In genomic region chr4:44325453-44325852, GRCm38 (mm10) we compare ENCODE assay signal across 9 mouse cellular contexts. TPM values are rescaled to one million over a fixed set of nuclear protein-coding genes. Genes with fewer than 3 reads are reported as not detected.
DNase-seq lines count a peak whose midpoint lies in the region; ATAC-seq and TF ChIP-seq lines count a peak whose summit lies in the region.
"Had no signal": no experiment of that assay in that cellular context is flagged by ENCODE, and none has a peak within 500 bp of the region (broad histone marks: within the 10 kb centered on the region; RNA-seq: fewer than 3 reads in every experiment).

No protein-coding gene starts in this region.

- no peak overlapping the region for H3K27ac ChIP-seq in forebrain, embryonic 16.5 days (ENCODE audit: low read length)
- H3K27ac ChIP-seq in forebrain, embryonic 11.5 days (ENCODE audit: low read depth, low read length), result no peak overlapping the region
- H3K27ac ChIP-seq in liver, postnatal 0 days (ENCODE audit: low read depth), result no peak overlapping the region
- no peak overlapping the region for H3K27ac ChIP-seq in liver, embryonic 12.5 days
- no peak overlapping the region for H3K27ac ChIP-seq in midbrain, postnatal 0 days (ENCODE audit: low read depth, low read length)
- no peak overlapping the region for H3K27ac ChIP-seq in forebrain, embryonic 15.5 days (replicated peaks)

- no peak overlapping the region for H3K4me3 ChIP-seq in forebrain, embryonic 16.5 days (replicated peaks; ENCODE audit: low read length)
- H3K4me3 ChIP-seq in forebrain, embryonic 11.5 days (ENCODE audit: low read depth, low read length), result no peak overlapping the region
- no peak overlapping the region for H3K4me3 ChIP-seq in liver, postnatal 0 days (ENCODE audit: low read depth, low read length)
- no peak overlapping the region for H3K4me3 ChIP-seq in liver, embryonic 12.5 days
- H3K4me3 ChIP-seq in midbrain, postnatal 0 days (ENCODE audit: low read depth, low read length), result no peak overlapping the region
- H3K4me3 ChIP-seq in forebrain, embryonic 15.5 days, result no peak overlapping the region

- no peak for DNase-seq in forebrain, embryonic 11.5 days (ENCODE audit: low spot score)
- no peak for DNase-seq in liver, postnatal 0 days
- peak; percentile 51 for DNase-seq in R1 (ENCODE audit: low read depth, low spot score)
- DNase-seq in midbrain, postnatal 0 days (ENCODE audit: low spot score), result peak; percentile 74
- DNase-seq in testis, postnatal 10 days (ENCODE audit: low spot score), result no peak
- DNase-seq: left cerebral cortex, postnatal 4 days had no signal

- H3K9me3 ChIP-seq in forebrain, embryonic 16.5 days (ENCODE audit: control insufficient read depth, low read length), result no peaks in the 10 kb centered on the region
- H3K9me3 ChIP-seq in forebrain, embryonic 11.5 days (ENCODE audit: control insufficient read depth, low read length), result no peaks in the 10 kb centered on the region
- no peaks in the 10 kb centered on the region for H3K9me3 ChIP-seq in liver, postnatal 0 days (ENCODE audit: low read length)
- no peaks in the 10 kb centered on the region for H3K9me3 ChIP-seq in liver, embryonic 12.5 days (replicated peaks)
- H3K9me3 ChIP-seq in midbrain, postnatal 0 days (ENCODE audit: low read length), result no peaks in the 10 kb centered on the region
- H3K9me3 ChIP-seq in forebrain, embryonic 15.5 days, result no peaks in the 10 kb centered on the region

- peak; percentile 36; the same call in 1 of the 2 replicates for ATAC-seq in forebrain, embryonic 16.5 days
- ATAC-seq in forebrain, embryonic 11.5 days (replicated peaks; ENCODE audit: low FRiP score), result no peak
- ATAC-seq in liver, postnatal 0 days, result no peak
- no peak for ATAC-seq in liver, embryonic 12.5 days
- ATAC-seq in midbrain, postnatal 0 days (ENCODE audit: low FRiP score), result 0 out of 2 replicates have a peak, but pooled peaks have one; percentile 38
- ATAC-seq in forebrain, embryonic 15.5 days (replicated peaks), result no peak

- TF ChIP-seq EP300 in liver, postnatal 0 days (IDR thresholded peaks at IDR 0.05; ENCODE audit: low read depth), result no peak

- no peaks in the 10 kb centered on the region for H3K36me3 ChIP-seq in forebrain, embryonic 16.5 days (ENCODE audit: control insufficient read depth, insufficient read depth)
- no peaks in the 10 kb centered on the region; the same call in 1 of the 2 replicates for H3K36me3 ChIP-seq in forebrain, embryonic 11.5 days (ENCODE audit: control insufficient read depth, insufficient read depth, low read length)
- H3K36me3 ChIP-seq in liver, postnatal 0 days (replicated peaks; ENCODE audit: insufficient read depth, low read length), result peaks cover 12% of the 10 kb centered on the region; the same call in 1 of the 2 replicates
- peaks cover 69% of the 10 kb centered on the region for H3K36me3 ChIP-seq in liver, embryonic 12.5 days
- H3K36me3 ChIP-seq in midbrain, postnatal 0 days (ENCODE audit: insufficient read depth, low read length), result no peaks in the 10 kb centered on the region
- no peaks in the 10 kb centered on the region for H3K36me3 ChIP-seq in forebrain, embryonic 15.5 days

- H3K4me1 ChIP-seq in forebrain, embryonic 16.5 days (replicated peaks; ENCODE audit: control insufficient read depth, insufficient read depth, low read length), result no peaks in the 10 kb centered on the region
- no peaks in the 10 kb centered on the region for H3K4me1 ChIP-seq in forebrain, embryonic 11.5 days (replicated peaks; ENCODE audit: control insufficient read depth, insufficient read depth, low read length)
- no peaks in the 10 kb centered on the region for H3K4me1 ChIP-seq in liver, postnatal 0 days (ENCODE audit: insufficient read depth)
- peaks cover 6% of the 10 kb centered on the region for H3K4me1 ChIP-seq in liver, embryonic 12.5 days
- no peaks in the 10 kb centered on the region for H3K4me1 ChIP-seq in midbrain, postnatal 0 days (ENCODE audit: insufficient read depth, low read length)
- no peaks in the 10 kb centered on the region for H3K4me1 ChIP-seq in forebrain, embryonic 15.5 days

- no peak overlapping the region for H3K4me2 ChIP-seq in forebrain, embryonic 16.5 days (ENCODE audit: low read length)
- no peak overlapping the region for H3K4me2 ChIP-seq in forebrain, embryonic 11.5 days (ENCODE audit: low read depth, low read length, severe bottlenecking)
- H3K4me2 ChIP-seq in liver, postnatal 0 days (ENCODE audit: low read depth, low read length), result no peak overlapping the region
- no peak overlapping the region for H3K4me2 ChIP-seq in liver, embryonic 12.5 days
- no peak overlapping the region for H3K4me2 ChIP-seq in midbrain, postnatal 0 days (ENCODE audit: low read depth, low read length, poor library complexity, severe bottlenecking)
- no peak overlapping the region for H3K4me2 ChIP-seq in forebrain, embryonic 15.5 days (replicated peaks)

- TF ChIP-seq CTCF in liver, postnatal 0 days (IDR thresholded peaks at IDR 0.05; ENCODE audit: low read depth), result peak; percentile 51
- peak; percentile 79 for TF ChIP-seq CTCF in midbrain, postnatal 0 days (IDR thresholded peaks at IDR 0.05)

- WGBS in forebrain, embryonic 16.5 days, result 43% methylated on average over 4 of the region's 4 CpGs
- 52% methylated on average over 4 of the region's 4 CpGs for WGBS in forebrain, embryonic 11.5 days
- 48% methylated on average over 4 of the region's 4 CpGs for WGBS in liver, postnatal 0 days (ENCODE audit: insufficient replicate concordance)
- 50% methylated on average over 4 of the region's 4 CpGs for WGBS in liver, embryonic 12.5 days (ENCODE audit: insufficient replicate concordance)
- 37% methylated on average over 4 of the region's 4 CpGs for WGBS in midbrain, postnatal 0 days
- WGBS in forebrain, embryonic 15.5 days, result 39% methylated on average over 4 of the region's 4 CpGs

- H3K9ac ChIP-seq in forebrain, embryonic 16.5 days (replicated peaks; ENCODE audit: low read depth, low read length), result no peak overlapping the region
- H3K9ac ChIP-seq in forebrain, embryonic 11.5 days (ENCODE audit: low read length), result no peak overlapping the region
- no peak overlapping the region for H3K9ac ChIP-seq in liver, postnatal 0 days (replicated peaks)
- no peak overlapping the region for H3K9ac ChIP-seq in liver, embryonic 12.5 days
- H3K9ac ChIP-seq in midbrain, postnatal 0 days (replicated peaks; ENCODE audit: low read length, poor library complexity, severe bottlenecking), result no peak overlapping the region
- H3K9ac ChIP-seq in forebrain, embryonic 15.5 days (replicated peaks), result no peak overlapping the region

- H3K27me3 ChIP-seq in forebrain, embryonic 16.5 days (replicated peaks; ENCODE audit: control insufficient read depth, insufficient read depth, low read length), result no peaks in the 10 kb centered on the region
- H3K27me3 ChIP-seq in forebrain, embryonic 11.5 days (ENCODE audit: control insufficient read depth, insufficient read depth, low read length), result no peaks in the 10 kb centered on the region
- H3K27me3 ChIP-seq in liver, postnatal 0 days (ENCODE audit: insufficient read depth, low read length), result no peaks in the 10 kb centered on the region
- no peaks in the 10 kb centered on the region for H3K27me3 ChIP-seq in liver, embryonic 12.5 days (replicated peaks)
- no peaks in the 10 kb centered on the region for H3K27me3 ChIP-seq in midbrain, postnatal 0 days (ENCODE audit: insufficient read depth, low read length)
- no peaks in the 10 kb centered on the region for H3K27me3 ChIP-seq in forebrain, embryonic 15.5 days

RNA-seq across cellular contexts. Expression of gene Melk, which starts 24.8 kb away (rescaled TPM):
- polyA plus RNA-seq in forebrain, embryonic 16.5 days (2015; fragmentation: Nextera tagmentation; extraction: Ambion mirVana), result 17.3 and 21.6 TPM in 2 replicates
- 75.0 and 78.5 TPM in 2 replicates for polyA plus RNA-seq in forebrain, embryonic 11.5 days (2014; fragmentation: Nextera tagmentation; extraction: Ambion mirVana)
- 6.4 and 7.3 TPM in 2 replicates for polyA plus RNA-seq in liver, postnatal 0 days (2015; fragmentation: Nextera tagmentation; extraction: Ambion mirVana)
- 28.0 TPM in 2 replicates for polyA plus RNA-seq in liver, embryonic 12.5 days (2016; fragmentation: Nextera tagmentation; extraction: Ambion mirVana)
- 2.5 and 3.9 TPM in 2 replicates for total RNA-seq in midbrain, postnatal 0 days (2014; rRNA removed)
- 2.1 and 2.2 TPM in 2 replicates for polyA plus RNA-seq in midbrain, postnatal 0 days (2015; fragmentation: Nextera tagmentation; extraction: Ambion mirVana)
- polyA plus RNA-seq in forebrain, embryonic 15.5 days (2015; fragmentation: Nextera tagmentation; extraction: Ambion mirVana), result 22.5 and 24.6 TPM in 2 replicates

Comparison
In these comparisons a context has a peak if more than half of its experiments do, and no peak if none do; other contexts are left out.
1. ATAC-seq: peak in forebrain, embryonic 16.5 days (single experiment) and midbrain, postnatal 0 days (single experiment); none in forebrain, embryonic 11.5 days (single experiment), liver, postnatal 0 days (single experiment), liver, embryonic 12.5 days (single experiment) and forebrain, embryonic 15.5 days (single experiment).
2. DNase-seq: peak in R1 (single experiment) and midbrain, postnatal 0 days (single experiment); none in forebrain, embryonic 11.5 days (single experiment), liver, postnatal 0 days (single experiment) and testis, postnatal 10 days (single experiment).